Mouse (Mus musculus): ENCODE measurements around the gene Anapc4. TPM values are rescaled to one million over a fixed set of nuclear protein-coding genes. Genes with fewer than 3 reads are reported as not detected.

Gene Anapc4
- total and polyA plus RNA-seq, 3 experiments, result 66.4 to 87.0 (median 85.6) TPM

DNA sequence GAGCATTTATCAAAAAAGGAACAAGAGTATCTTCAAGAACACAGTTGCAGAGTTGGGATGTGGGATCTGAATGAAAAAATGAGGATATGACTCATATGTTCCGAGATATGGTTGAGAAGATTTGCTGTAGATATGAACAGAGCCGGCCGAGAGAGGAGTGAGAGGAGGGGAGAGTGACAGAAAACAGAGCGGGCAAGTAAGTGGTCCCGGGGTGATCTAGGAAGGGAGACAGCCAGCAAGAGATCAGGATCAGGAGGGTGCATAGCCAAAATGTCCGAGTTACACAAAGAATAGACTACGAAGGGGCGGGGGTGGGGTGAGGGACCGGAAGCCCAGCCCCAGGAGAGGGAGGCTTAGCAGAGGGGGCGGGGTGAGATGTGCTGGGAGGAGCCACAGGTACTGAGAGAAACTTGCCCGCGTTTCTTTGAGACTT is 76.4 kb downstream of the Anapc4 start:
- dilution Hi-C loops (cut with MboI; ENCODE audit: extremely low pct_ligation_motif_present, extremely low pct_unique_long_range_greater_than_20kb, low sequenced_read_pairs), result no loop called here

DNA sequence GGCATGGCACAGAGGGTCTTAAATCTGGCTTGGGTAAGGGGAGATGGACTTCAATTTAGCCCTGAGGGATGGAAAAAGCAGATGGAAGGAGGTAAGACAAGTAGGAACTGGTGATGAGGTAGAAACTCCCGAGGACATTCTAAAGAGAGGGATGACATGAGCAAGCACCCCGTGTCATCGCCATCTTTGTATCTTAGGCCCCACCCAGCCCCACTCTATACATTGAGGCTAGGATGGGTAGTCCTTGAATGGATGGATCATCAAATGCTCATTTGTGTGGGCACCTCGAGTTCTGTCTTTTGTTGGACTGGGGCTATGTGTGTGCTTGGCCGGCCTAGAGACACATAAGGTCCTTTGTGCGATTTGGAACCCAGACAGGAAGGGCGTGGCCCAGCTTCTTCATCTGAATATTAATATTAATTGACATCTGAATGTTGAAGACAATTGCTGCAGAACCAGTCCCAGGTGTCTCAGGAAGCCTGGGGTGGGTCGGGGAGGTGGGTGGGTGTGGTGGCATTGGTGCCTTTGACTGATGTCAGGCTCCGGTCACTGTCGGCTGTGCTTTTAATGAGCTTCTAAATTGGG is 77.6 kb downstream of the Anapc4 start:
- H3K4me3 ChIP-seq (replicated peaks in 1 of 3; ENCODE audit: low read depth in 2 of 3, low read length in 2 of 3, poor library complexity in 1 of 3), result no peak overlapping the region
- dilution Hi-C loops (cut with MboI; ENCODE audit: extremely low pct_ligation_motif_present, extremely low pct_unique_long_range_greater_than_20kb, low sequenced_read_pairs) (no loop called here), in situ Hi-C loops (cut with MboI; ENCODE audit: low pct_ligation_motif_present, low pct_unique_long_range_greater_than_20kb, low sequenced_read_pairs) (no loop called here)
- no peak overlapping the region for H3K27ac ChIP-seq (ENCODE audit: insufficient read depth, low read depth)
- peaks cover 7 to 28% of the 10 kb centered on the region in 2 experiments for H3K4me1 ChIP-seq (ENCODE audit: control insufficient read depth in 1 of 2, insufficient read depth in 2 of 2)
- no peak for DNase-seq (ENCODE audit: extremely low read depth)
- H3K9ac ChIP-seq (ENCODE audit: insufficient read depth, low read depth), result no peak overlapping the region
- H3K4me2 ChIP-seq (ENCODE audit: insufficient read depth, low read depth, poor library complexity, severe bottlenecking), result no peak overlapping the region
- H3K79me2 ChIP-seq (replicated peaks; ENCODE audit: control insufficient read depth, extremely low read depth, insufficient read depth, poor library complexity, severe bottlenecking), result no peaks in the 10 kb centered on the region
- H3K36me3 ChIP-seq (replicated peaks in 1 of 2; ENCODE audit: control insufficient read depth in 1 of 2, insufficient read depth in 1 of 2, low read length in 1 of 2), result no peaks in the 10 kb centered on the region
- H3K9me3 ChIP-seq (replicated peaks; ENCODE audit: low read length), result no peaks in the 10 kb centered on the region
- H3K27me3 ChIP-seq (replicated peaks), result no peaks in the 10 kb centered on the region
- TF ChIP-seq ZKSCAN1 (IDR thresholded peaks at IDR 0.05; ENCODE audit: borderline replicate concordance, low read depth, low read length), result no peak
- no peak for TF ChIP-seq PAX5 (IDR thresholded peaks at IDR 0.05; ENCODE audit: low read length)
- TF ChIP-seq CHD1 (IDR thresholded peaks at IDR 0.05; ENCODE audit: low read depth, low read length), result no peak
- no peak for TF ChIP-seq POLR2AphosphoS2 (IDR thresholded peaks at IDR 0.05; ENCODE audit: low read depth, low read length)
- no peak for TF ChIP-seq TBP (conservative IDR thresholded peaks at IDR 0.05; ENCODE audit: low read depth, low read length)
- TF ChIP-seq MAX (IDR thresholded peaks at IDR 0.05; ENCODE audit: low read length), result no peak
- TF ChIP-seq EP300 (IDR thresholded peaks at IDR 0.05; ENCODE audit: low read length), result no peak
- no peak for TF ChIP-seq MXI1 (IDR thresholded peaks at IDR 0.05; ENCODE audit: low read depth, low read length)
- no peak for TF ChIP-seq MAFK (IDR thresholded peaks at IDR 0.05; ENCODE audit: insufficient replicate concordance, low read length)
- TF ChIP-seq RCOR1 (conservative IDR thresholded peaks at IDR 0.05; ENCODE audit: low read depth, low read length), result no peak
- no peak for TF ChIP-seq UBTF (IDR thresholded peaks at IDR 0.05; ENCODE audit: low read depth, low read length)
- TF ChIP-seq JUN (IDR thresholded peaks at IDR 0.05; ENCODE audit: insufficient read depth, low read depth, low read length), result no peak
- TF ChIP-seq JUND (conservative IDR thresholded peaks at IDR 0.05; ENCODE audit: low read depth, low read length), result no peak
- TF ChIP-seq CHD2 (IDR thresholded peaks at IDR 0.05; ENCODE audit: low read length), result no peak
- TF ChIP-seq RAD21 (IDR thresholded peaks at IDR 0.05; ENCODE audit: low read depth, low read length), result no peak
- no peak for TF ChIP-seq IRF4 (IDR thresholded peaks at IDR 0.05; ENCODE audit: low read depth, low read length)
- TF ChIP-seq TCF12 (IDR thresholded peaks at IDR 0.05; ENCODE audit: low read depth, low read length), result no peak

More for the DNA sequence above, 76.4 kb downstream of the Anapc4 start:
- Histone ChIP-seq H3K27me3 (replicated peaks) (no peaks in the 10 kb centered on the region), H3K4me1 (ENCODE audit: control insufficient read depth in 1 of 2, insufficient read depth in 2 of 2) (peaks cover 7 to 28% of the 10 kb centered on the region in 2 experiments), H3K4me3 (replicated peaks in 1 of 3; ENCODE audit: low read depth in 2 of 3, low read length in 2 of 3, poor library complexity in 1 of 3) (peak overlapping the region; percentile 23 to 50 (median 31)), H3K9ac (ENCODE audit: insufficient read depth, low read depth) (peak overlapping the region; percentile 49; the same call in 1 of the 2 replicates), H3K27ac (ENCODE audit: insufficient read depth, low read depth) (peak overlapping the region; percentile 30), H3K79me2 (replicated peaks; ENCODE audit: control insufficient read depth, extremely low read depth, insufficient read depth, poor library complexity, severe bottlenecking) (no peaks in the 10 kb centered on the region), H3K36me3 (replicated peaks in 1 of 2; ENCODE audit: control insufficient read depth in 1 of 2, insufficient read depth in 1 of 2, low read length in 1 of 2) (no peaks in the 10 kb centered on the region), H3K9me3 (replicated peaks; ENCODE audit: low read length) (no peaks in the 10 kb centered on the region), H3K4me2 (ENCODE audit: insufficient read depth, low read depth, poor library complexity, severe bottlenecking) (peak overlapping the region; percentile 39; the same call in 1 of the 2 replicates)
- in situ Hi-C loops (cut with MboI; ENCODE audit: low pct_ligation_motif_present, low pct_unique_long_range_greater_than_20kb, low sequenced_read_pairs), result no loop called here
- peak; percentile 85 for DNase-seq (ENCODE audit: extremely low read depth)
- TF ChIP-seq ZMIZ1 (IDR thresholded peaks at IDR 0.05; ENCODE audit: low read depth, low read length), result 0 out of 2 replicates have a peak, but pooled peaks have one; percentile 57
- peak; percentile 84 for TF ChIP-seq JUN (IDR thresholded peaks at IDR 0.05; ENCODE audit: insufficient read depth, low read depth, low read length)
- TF ChIP-seq MYC (IDR thresholded peaks at IDR 0.05; ENCODE audit: low read depth, low read length), result no peak
- TF ChIP-seq CTCF (conservative IDR thresholded peaks at IDR 0.05 in 1 of 2, IDR thresholded peaks at IDR 0.05 in 1 of 2; ENCODE audit: low read depth in 2 of 2, low read length in 2 of 2), result no peak
- peak; percentile 91 for TF ChIP-seq EP300 (IDR thresholded peaks at IDR 0.05; ENCODE audit: low read length)
- TF ChIP-seq PAX5 (IDR thresholded peaks at IDR 0.05; ENCODE audit: low read length), result no peak
- TF ChIP-seq SMC3 (IDR thresholded peaks at IDR 0.05; ENCODE audit: low read depth, low read length), result no peak
- TF ChIP-seq NRF1 (IDR thresholded peaks at IDR 0.05; ENCODE audit: low read depth, low read length), result no peak
- no peak for TF ChIP-seq MAFK (IDR thresholded peaks at IDR 0.05; ENCODE audit: insufficient replicate concordance, low read length)
- TF ChIP-seq MAZ (IDR thresholded peaks at IDR 0.05; ENCODE audit: low read depth, low read length), result 0 out of 2 replicates have a peak, but pooled peaks have one; percentile 79
- TF ChIP-seq MEF2A (IDR thresholded peaks at IDR 0.05; ENCODE audit: borderline replicate concordance, low read depth, low read length), result peak; percentile 65; the same call in 1 of the 2 replicates
- 0 out of 2 replicates have a peak, but pooled peaks have one; percentile 15 for TF ChIP-seq SIN3A (IDR thresholded peaks at IDR 0.05; ENCODE audit: low read length)
- no peak for TF ChIP-seq MXI1 (IDR thresholded peaks at IDR 0.05; ENCODE audit: low read depth, low read length)
- no peak for TF ChIP-seq TBP (conservative IDR thresholded peaks at IDR 0.05; ENCODE audit: low read depth, low read length)
- no peak; the same call in 1 of the 2 replicates for TF ChIP-seq HCFC1 (IDR thresholded peaks at IDR 0.05; ENCODE audit: low read depth, low read length)
- TF ChIP-seq JUND (conservative IDR thresholded peaks at IDR 0.05; ENCODE audit: low read depth, low read length), result peak; percentile 96
- TF ChIP-seq ELF1 (IDR thresholded peaks at IDR 0.05; ENCODE audit: low read depth, low read length), result peak; percentile 73
- TF ChIP-seq RCOR1 (conservative IDR thresholded peaks at IDR 0.05; ENCODE audit: low read depth, low read length), result no peak
- no peak; the same call in 1 of the 2 replicates for TF ChIP-seq NELFE (IDR thresholded peaks at IDR 0.05; ENCODE audit: low read depth, low read length)
- TF ChIP-seq BHLHE40 (IDR thresholded peaks at IDR 0.05; ENCODE audit: low read depth, low read length), result no peak
- TF ChIP-seq KAT2A (IDR thresholded peaks at IDR 0.05; ENCODE audit: insufficient replicate concordance, low read length), result no peak
- TF ChIP-seq UBTF (IDR thresholded peaks at IDR 0.05; ENCODE audit: low read depth, low read length), result no peak
- TF ChIP-seq CHD1 (IDR thresholded peaks at IDR 0.05; ENCODE audit: low read depth, low read length), result no peak
- TF ChIP-seq E2F4 (IDR thresholded peaks at IDR 0.05; ENCODE audit: insufficient replicate concordance, low read depth, low read length), result no peak
- no peak for TF ChIP-seq GABPA (IDR thresholded peaks at IDR 0.05; ENCODE audit: insufficient replicate concordance, low read depth, low read length)
- peak; percentile 53 for TF ChIP-seq TCF12 (IDR thresholded peaks at IDR 0.05; ENCODE audit: low read depth, low read length)
- no peak for TF ChIP-seq ZC3H11A (IDR thresholded peaks at IDR 0.05; ENCODE audit: low read depth, low read length)
- TF ChIP-seq USF2 (conservative IDR thresholded peaks at IDR 0.05; ENCODE audit: low read depth, low read length), result no peak
- TF ChIP-seq POLR2AphosphoS2 (IDR thresholded peaks at IDR 0.05; ENCODE audit: low read depth, low read length), result no peak
- peak; percentile 57; the same call in 1 of the 2 replicates for TF ChIP-seq IRF4 (IDR thresholded peaks at IDR 0.05; ENCODE audit: low read depth, low read length)
- TF ChIP-seq MAX (IDR thresholded peaks at IDR 0.05; ENCODE audit: low read length), result 0 out of 2 replicates have a peak, but pooled peaks have one; percentile 34
- no peak for TF ChIP-seq RAD21 (IDR thresholded peaks at IDR 0.05; ENCODE audit: low read depth, low read length)
- TF ChIP-seq USF1 (IDR thresholded peaks at IDR 0.05; ENCODE audit: low read depth, low read length), result no peak
- peak; percentile 58 for TF ChIP-seq POLR2A (IDR thresholded peaks at IDR 0.05; ENCODE audit: low read depth, low read length)
- TF ChIP-seq CHD2 (IDR thresholded peaks at IDR 0.05; ENCODE audit: low read length), result 0 out of 2 replicates have a peak, but pooled peaks have one; percentile 18
- no peak for TF ChIP-seq ZKSCAN1 (IDR thresholded peaks at IDR 0.05; ENCODE audit: borderline replicate concordance, low read depth, low read length)
- peak; percentile 44; the same call in 1 of the 2 replicates for TF ChIP-seq ETS1 (conservative IDR thresholded peaks at IDR 0.05; ENCODE audit: low read depth, low read length)
- TF ChIP-seq ZNF384 (IDR thresholded peaks at IDR 0.05; ENCODE audit: low read depth, low read length), result peak; percentile 84
